Mouse (Mus musculus) heart, embryonic 16.5 days (tissue): ENCODE measurements around the gene Noxo1. TPM values are rescaled to one million over a fixed set of nuclear protein-coding genes. Genes with fewer than 3 reads are reported as not detected.
"Not testable (repeated sequence)": the region's sequence is repeated elsewhere in the genome, so short reads cannot be mapped to it uniquely, and the experiment has no call there.

Experiments used
- ATAC-seq: fragments of 200-750 bp; cut with Nextera tagmentation; replicated peaks from 2 replicates; pipeline ENCODE4 v1.8.0; 2017; ENCODE audit warnings: moderate number of reproducible peaks; ENCODE audit not compliant: insufficient read depth, low FRiP score; ENCODE audit errors: extremely low read depth
- H3K27ac ChIP-seq: fragments of 300-500 bp; sonication (generic); 2 replicates; pipeline ENCODE4 v1.5.1; 2014; ENCODE audit warnings: mild to moderate bottlenecking, low read length, control low read depth, moderate library complexity
- H3K27me3 ChIP-seq: fragments of 300-500 bp; sonication (generic); 2 replicates; pipeline ENCODE4 v1.6.1; 2014; ENCODE audit warnings: low read length, mixed read lengths; ENCODE audit not compliant: control insufficient read depth, insufficient read depth
- H3K36me3 ChIP-seq: fragments of 300-500 bp; sonication (generic); 2 replicates; pipeline ENCODE4 v1.6.1; 2014; ENCODE audit not compliant: control insufficient read depth, insufficient read depth
- H3K4me1 ChIP-seq: fragments of 300-500 bp; sonication (generic); 2 replicates; pipeline ENCODE4 v1.6.1; 2014; ENCODE audit warnings: low read length, mixed read lengths; ENCODE audit not compliant: control insufficient read depth, insufficient read depth
- H3K4me2 ChIP-seq: fragments of 300-500 bp; sonication (generic); 2 replicates; pipeline ENCODE4 v1.6.1; 2014; ENCODE audit warnings: low read depth, mild to moderate bottlenecking, control low read depth, low read length
- H3K4me3 ChIP-seq: fragments of 300-500 bp; sonication (generic); 2 replicates; pipeline ENCODE4 v1.5.1; 2014; ENCODE audit warnings: mild to moderate bottlenecking, control low read depth, low read length
- H3K9ac ChIP-seq: fragments of 300-500 bp; sonication (generic); 2 replicates; pipeline ENCODE4 v1.6.1; 2014; ENCODE audit warnings: low read length, control low read depth
- H3K9me3 ChIP-seq: fragments of 300-500 bp; sonication (generic); replicated peaks from 2 replicates; pipeline ENCODE4 v1.6.1; 2016; ENCODE audit warnings: low read length; ENCODE audit not compliant: control insufficient read depth
- whole genome bisulfite sequencing: fragments of 180-500 bp; shearing (Covaris S2); extraction: QIAGEN DNeasy Blood & Tissue Kit; methylation state at CpG from one replicate; pipeline ENCODE4 v1.1.7; 2014; 5-methylcytosine and 5-hydroxymethylcytosine counted together
- polyA plus RNA-seq: library from polyadenylated mRNA; unstranded; fragments of >200 nt; fragmentation: Nextera tagmentation; extraction: Ambion mirVana; gene quantifications from 2 replicates; pipeline ENCODE4 v1.2.1, GENCODE M21; 2015

The Noxo1 gene
- polyA plus RNA-seq, 1 experiment from 2014 or later, result 1.2 TPM

- Histone ChIP-seq H3K9me3 (no peaks in the 10 kb centered on the region), H3K4me1 (peaks cover 12% of the 10 kb centered on the region), H3K9ac (peak overlapping the region; percentile 12), H3K27me3 (peaks cover 31% of the 10 kb centered on the region), H3K4me2 (peak overlapping the region; percentile 63), H3K27ac (no peak overlapping the region), H3K4me3 (peak overlapping the region; percentile 42), H3K36me3 (no peaks in the 10 kb centered on the region)
- peak; percentile 35 for ATAC-seq
- 4% methylated on average over 19 of the region's 19 CpGs for WGBS
Measured at GRCm38 (mm10) chr17:24653967-24654710, 41.9 kb upstream of the Noxo1 start.

GRCm38 (mm10) chr17:24654969-24655368 is 41.1 kb upstream of the Noxo1 start:
- H3K27ac ChIP-seq, result no peak overlapping the region
- WGBS, result 68% methylated on average over 4 of the region's 4 CpGs
- no peaks in the 10 kb centered on the region for H3K36me3 ChIP-seq
- no peak overlapping the region for H3K9ac ChIP-seq
- H3K4me3 ChIP-seq, result no peak overlapping the region
- H3K4me1 ChIP-seq, result peaks cover 9% of the 10 kb centered on the region
- peaks cover 36% of the 10 kb centered on the region for H3K27me3 ChIP-seq
- no peaks in the 10 kb centered on the region for H3K9me3 ChIP-seq
- no peak for ATAC-seq
- H3K4me2 ChIP-seq, result no peak overlapping the region

GRCm38 (mm10) chr17:24658017-24658758 is 37.8 kb upstream of the Noxo1 start, which contains the start of gene Npw:
Gene Npw, minus strand, starts transcription at chr17:24658457.
- Histone ChIP-seq H3K4me3 (peak within 1 kb of the TSS; percentile 51), H3K9ac (peak within 1 kb of the TSS; percentile 42), H3K4me2 (peak within 1 kb of the TSS; percentile 77), H3K27me3 (peaks cover 34% of the 10 kb centered on the region), H3K9me3 (no peaks in the 10 kb centered on the region), H3K27ac (no peak within 1 kb of the TSS), H3K4me1 (peaks cover 5% of the 10 kb centered on the region; the same call in 1 of the 2 replicates), H3K36me3 (no peaks in the 10 kb centered on the region)
- peak; percentile 53; the same call in 1 of the 2 replicates for ATAC-seq
- 2% methylated on average over 47 of the region's 47 CpGs for WGBS

GRCm38 (mm10) chr17:24667011-24667410 is 29.0 kb upstream of the Noxo1 start:
- not testable (repeated sequence) for H3K36me3 ChIP-seq, H3K4me2 ChIP-seq, ATAC-seq, H3K27ac ChIP-seq, H3K4me3 ChIP-seq, H3K9ac ChIP-seq, H3K27me3 ChIP-seq, H3K9me3 ChIP-seq
- peaks cover 23% of the 10 kb centered on the region for H3K4me1 ChIP-seq
- WGBS, result 56% methylated on average over 7 of the region's 7 CpGs

- Histone ChIP-seq H3K9me3 (no peaks in the 10 kb centered on the region), H3K36me3 (no peaks in the 10 kb centered on the region), H3K4me2 (no peak overlapping the region), H3K4me1 (peaks cover 27% of the 10 kb centered on the region), H3K4me3 (no peak overlapping the region), H3K9ac (no peak overlapping the region), H3K27ac (no peak overlapping the region), H3K27me3 (no peaks in the 10 kb centered on the region)
- WGBS, result 18% methylated on average over 6 of the region's 6 CpGs
- ATAC-seq, result no peak
Measured at GRCm38 (mm10) chr17:24667416-24667815, 28.6 kb upstream of the Noxo1 start.

- not testable (repeated sequence) for ATAC-seq, H3K27me3 ChIP-seq, H3K36me3 ChIP-seq, H3K9me3 ChIP-seq
- Histone ChIP-seq H3K4me3 (peak overlapping the region; percentile 91), H3K4me1 (peaks cover 30% of the 10 kb centered on the region), H3K4me2 (peak overlapping the region; percentile 69), H3K9ac (peak overlapping the region; percentile 97), H3K27ac (peak overlapping the region; percentile 63)
- WGBS, result 5% methylated on average over 15 of the region's 15 CpGs
Measured at GRCm38 (mm10) chr17:24669214-24669544, 26.9 kb upstream of the Noxo1 start.

GRCm38 (mm10) chr17:24669545-24670245 is 26.3 kb upstream of the Noxo1 start, which contains the start of gene Zfp598:
Gene Zfp598, plus strand, starts transcription at chr17:24669687.
- 0% methylated on average over 76 of the region's 80 CpGs for WGBS
- Histone ChIP-seq H3K4me3 (peak within 1 kb of the TSS; percentile 91), H3K4me1 (peaks cover 30% of the 10 kb centered on the region), H3K4me2 (peak within 1 kb of the TSS; percentile 79), H3K27me3 (no peaks in the 10 kb centered on the region), H3K9ac (peak within 1 kb of the TSS; percentile 97), H3K9me3 (no peaks in the 10 kb centered on the region), H3K36me3 (no peaks in the 10 kb centered on the region), H3K27ac (peak within 1 kb of the TSS; percentile 87)
- peak; percentile 98 for ATAC-seq

GRCm38 (mm10) chr17:24670246-24670844 is 25.7 kb upstream of the Noxo1 start:
- H3K27ac ChIP-seq, result peak overlapping the region; percentile 87
- 8% methylated on average over 8 of the region's 8 CpGs for WGBS
- no peaks in the 10 kb centered on the region for H3K27me3 ChIP-seq
- H3K9me3 ChIP-seq, result no peaks in the 10 kb centered on the region
- H3K4me1 ChIP-seq, result peaks cover 30% of the 10 kb centered on the region
- no peak for ATAC-seq
- H3K36me3 ChIP-seq, result no peaks in the 10 kb centered on the region
- H3K4me2 ChIP-seq, result peak overlapping the region; percentile 79
- H3K4me3 ChIP-seq, result peak overlapping the region; percentile 91
- peak overlapping the region; percentile 97 for H3K9ac ChIP-seq
